Mouse (Mus musculus): Measurements from ENCODE around the gene Frmd5. TPM values are rescaled to one million over a fixed set of nuclear protein-coding genes. Genes with fewer than 3 reads are reported as not detected.

The Frmd5 gene
- polyA plus RNA-seq, 1 experiment = 1.4 TPM

DNA sequence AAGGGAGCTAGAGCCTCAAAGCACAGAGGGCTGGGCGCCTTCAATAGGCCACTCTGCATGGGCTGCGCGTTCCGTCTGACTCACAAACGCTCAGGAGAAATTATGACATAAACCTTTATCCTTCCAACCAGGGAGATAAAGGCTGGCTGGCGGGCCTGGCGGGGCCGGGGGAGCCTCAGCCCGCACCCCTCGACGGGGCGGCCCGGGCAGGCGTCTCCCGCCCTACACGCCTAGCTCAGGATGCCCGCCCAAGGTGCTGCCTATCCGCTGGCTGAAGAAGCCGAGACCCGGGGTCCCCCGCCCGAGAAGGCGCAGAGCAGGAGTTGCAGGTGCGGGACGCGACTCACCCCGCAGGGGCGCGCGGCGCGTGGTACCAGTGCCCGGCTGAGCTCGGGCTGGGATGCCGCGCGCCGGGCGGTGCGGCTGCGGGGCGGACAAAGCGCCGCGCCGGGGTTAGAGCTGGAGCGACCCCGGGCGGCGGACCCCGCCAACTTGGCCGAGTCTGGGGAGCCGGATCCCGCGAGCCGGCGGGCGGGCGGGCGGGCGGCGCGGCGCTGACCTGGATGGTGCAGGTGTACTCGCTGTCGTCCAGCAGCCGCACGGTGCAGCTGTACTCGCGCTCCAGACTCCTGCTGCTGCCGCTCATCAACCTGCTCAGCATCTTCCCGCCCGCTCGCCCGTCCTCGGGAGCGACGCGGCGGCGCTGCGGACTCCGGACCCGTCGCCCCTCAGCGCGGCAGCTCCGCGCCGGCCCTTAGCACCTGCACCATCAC, 530 bp downstream of the Frmd5 start:
- Histone ChIP-seq H3K4me1 (ENCODE audit: control insufficient read depth, insufficient read depth, insufficient read length, low read length) (peaks cover 3% of the 10 kb centered on the region; the same call in 1 of the 2 replicates), H3K27ac (ENCODE audit: insufficient read depth, low read depth, low read length) (no peak overlapping the region), H3K4me3 (ENCODE audit: low read depth, low read length) (peak overlapping the region; percentile 88), H3K27me3 (ENCODE audit: control insufficient read depth, insufficient read depth, low read length) (peaks cover 25% of the 10 kb centered on the region), H3K36me3 (ENCODE audit: control insufficient read depth, insufficient read depth, low read length) (no peaks in the 10 kb centered on the region)
- under 1% methylated on average over 90 of the region's 90 CpGs for WGBS
- no peak for TF ChIP-seq POLR2A (IDR thresholded peaks at IDR 0.05; ENCODE audit: low read depth, low read length)
- TF ChIP-seq CTCF (IDR thresholded peaks at IDR 0.05; ENCODE audit: extremely low read depth, insufficient read length, insufficient replicate concordance, low read depth, low read length) = no peak

DNA sequence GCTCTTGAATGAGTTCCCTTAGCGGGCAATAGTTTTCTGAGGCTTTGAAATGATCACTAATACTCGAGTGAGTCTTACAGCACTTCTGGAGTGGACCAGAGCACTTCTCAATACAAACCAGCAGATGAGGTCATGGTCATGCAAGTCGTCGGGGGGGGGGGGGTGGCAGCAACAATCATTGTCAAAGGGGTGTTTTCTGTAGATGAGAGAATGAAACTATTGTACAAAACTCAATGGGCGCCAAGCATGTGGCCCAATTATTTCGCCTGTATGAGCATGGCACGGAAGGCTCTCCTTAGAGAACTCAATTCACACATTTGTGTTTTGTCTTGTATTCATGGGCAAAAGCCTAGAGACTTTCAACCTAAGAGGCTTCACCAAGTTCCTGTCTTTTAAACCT, 7.8 kb downstream of the Frmd5 start:
- Histone ChIP-seq H3K27ac (ENCODE audit: insufficient read depth, low read depth, low read length) (no peak overlapping the region), H3K36me3 (ENCODE audit: control insufficient read depth, insufficient read depth, low read length) (no peaks in the 10 kb centered on the region), H3K27me3 (ENCODE audit: control insufficient read depth, insufficient read depth, low read length) (no peaks in the 10 kb centered on the region; the same call in 1 of the 2 replicates), H3K4me1 (ENCODE audit: control insufficient read depth, insufficient read depth, insufficient read length, low read length) (no peaks in the 10 kb centered on the region), H3K4me3 (ENCODE audit: low read depth, low read length) (no peak overlapping the region)
- 92% methylated on average over 7 of the region's 7 CpGs for WGBS
- TF ChIP-seq CTCF (IDR thresholded peaks at IDR 0.05; ENCODE audit: extremely low read depth, insufficient read length, insufficient replicate concordance, low read depth, low read length) (no peak), POLR2A (IDR thresholded peaks at IDR 0.05; ENCODE audit: low read depth, low read length) (no peak)

DNA sequence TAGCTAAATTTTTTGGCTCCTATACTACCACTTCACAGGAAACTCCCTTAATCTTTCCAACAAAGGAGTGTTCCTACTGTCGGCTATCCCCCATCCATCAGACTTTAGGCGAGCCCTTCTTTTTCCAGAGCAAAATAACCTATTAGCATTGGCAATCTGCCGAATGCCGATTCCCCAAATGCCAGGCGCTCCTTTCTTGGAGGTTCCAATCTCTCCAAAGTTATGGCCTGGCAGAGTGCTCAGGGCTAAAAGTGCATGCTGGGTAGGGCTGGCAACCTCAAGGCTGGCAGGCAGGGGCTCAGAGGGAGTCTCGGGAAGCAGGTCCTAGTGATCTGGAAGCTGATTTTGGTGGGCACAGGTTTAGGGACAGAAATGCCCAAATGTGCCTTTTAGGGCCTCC, 10.9 kb downstream of the Frmd5 start:
- no peaks in the 10 kb centered on the region for H3K36me3 ChIP-seq (ENCODE audit: control insufficient read depth, insufficient read depth, low read length)
- H3K27ac ChIP-seq (ENCODE audit: insufficient read depth, low read depth, low read length) = no peak overlapping the region
- H3K27me3 ChIP-seq (ENCODE audit: control insufficient read depth, insufficient read depth, low read length) = no peaks in the 10 kb centered on the region
- TF ChIP-seq CTCF (IDR thresholded peaks at IDR 0.05; ENCODE audit: extremely low read depth, insufficient read length, insufficient replicate concordance, low read depth, low read length) = no peak
- TF ChIP-seq POLR2A (IDR thresholded peaks at IDR 0.05; ENCODE audit: low read depth, low read length) = no peak
- no peaks in the 10 kb centered on the region for H3K4me1 ChIP-seq (ENCODE audit: control insufficient read depth, insufficient read depth, insufficient read length, low read length)
- no peak overlapping the region for H3K4me3 ChIP-seq (ENCODE audit: low read depth, low read length)
- 91% methylated on average over 6 of the region's 6 CpGs for WGBS

DNA sequence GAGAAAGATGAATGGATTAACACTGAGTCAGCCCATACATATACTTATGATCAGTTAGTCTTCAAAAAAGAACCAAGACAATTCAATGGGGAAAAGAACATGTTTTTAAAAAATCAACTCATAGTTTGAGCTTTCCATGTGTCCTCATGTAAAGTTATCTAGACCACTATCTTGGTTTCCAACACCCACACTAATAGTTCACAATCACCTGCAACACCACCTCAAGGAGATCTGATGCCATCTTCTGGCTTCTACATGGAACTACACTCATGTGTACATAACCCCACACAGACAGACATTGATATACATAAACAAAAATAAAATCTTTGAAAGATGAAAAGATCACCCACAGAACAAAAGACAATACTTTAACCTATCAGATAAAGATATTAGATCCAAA, 17.1 kb downstream of the Frmd5 start:
- Histone ChIP-seq H3K36me3 (ENCODE audit: control insufficient read depth, insufficient read depth, low read length) (no peaks in the 10 kb centered on the region), H3K27ac (ENCODE audit: insufficient read depth, low read depth, low read length) (no peak overlapping the region), H3K27me3 (ENCODE audit: control insufficient read depth, insufficient read depth, low read length) (no peaks in the 10 kb centered on the region), H3K4me3 (ENCODE audit: low read depth, low read length) (no peak overlapping the region), H3K4me1 (ENCODE audit: control insufficient read depth, insufficient read depth, insufficient read length, low read length) (peaks cover 2% of the 10 kb centered on the region; the same call in 1 of the 2 replicates)
- no peak for TF ChIP-seq CTCF (IDR thresholded peaks at IDR 0.05; ENCODE audit: extremely low read depth, insufficient read length, insufficient replicate concordance, low read depth, low read length)
- TF ChIP-seq POLR2A (IDR thresholded peaks at IDR 0.05; ENCODE audit: low read depth, low read length) = no peak

DNA sequence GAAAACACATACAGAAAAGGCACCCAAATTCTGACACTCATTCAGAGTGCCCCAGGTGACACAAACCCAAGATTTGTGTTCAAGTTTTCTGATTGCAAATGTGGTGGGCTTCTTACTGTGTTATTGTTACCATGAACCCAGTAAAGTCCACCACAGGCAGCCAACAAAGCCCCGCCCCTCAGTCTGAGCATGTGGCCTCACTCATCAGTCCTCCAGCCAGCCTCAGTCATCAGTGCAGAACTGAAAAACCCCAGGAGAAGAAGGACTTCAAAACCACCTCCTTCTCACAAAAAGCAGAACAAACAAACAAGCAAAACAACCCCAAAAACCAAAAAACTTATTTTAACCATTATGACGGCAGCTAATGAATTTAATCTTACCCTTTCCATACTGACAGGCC, 18.5 kb downstream of the Frmd5 start:
- H3K27me3 ChIP-seq (ENCODE audit: control insufficient read depth, insufficient read depth, low read length) = no peaks in the 10 kb centered on the region
- no peaks in the 10 kb centered on the region for H3K36me3 ChIP-seq (ENCODE audit: control insufficient read depth, insufficient read depth, low read length)
- H3K4me3 ChIP-seq (ENCODE audit: low read depth, low read length) = no peak overlapping the region
- WGBS = 69% methylated on average over 2 of the region's 2 CpGs
- TF ChIP-seq CTCF (IDR thresholded peaks at IDR 0.05; ENCODE audit: extremely low read depth, insufficient read length, insufficient replicate concordance, low read depth, low read length) (no peak), POLR2A (IDR thresholded peaks at IDR 0.05; ENCODE audit: low read depth, low read length) (no peak)
- H3K4me1 ChIP-seq (ENCODE audit: control insufficient read depth, insufficient read depth, insufficient read length, low read length) = peaks cover 2% of the 10 kb centered on the region; the same call in 1 of the 2 replicates
- H3K27ac ChIP-seq (ENCODE audit: insufficient read depth, low read depth, low read length) = no peak overlapping the region

DNA sequence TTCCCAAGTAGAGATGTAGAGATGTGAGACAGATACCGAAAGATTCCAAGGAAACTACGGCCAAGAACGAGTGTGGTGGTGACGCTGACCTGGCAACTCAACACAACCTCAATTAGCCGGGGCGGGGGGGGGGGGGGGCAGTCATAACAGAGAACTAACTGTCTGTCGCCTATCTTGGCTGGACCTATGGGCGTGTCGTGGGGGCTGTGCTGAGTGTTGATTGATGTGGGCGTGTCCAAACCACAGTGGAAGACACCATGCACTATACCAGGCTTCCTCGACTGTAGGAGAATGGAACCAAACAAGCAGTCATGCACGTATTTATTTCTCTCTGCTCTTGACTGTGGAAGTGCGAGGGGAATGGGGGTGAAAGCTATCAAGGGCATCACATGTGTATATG, 19.1 kb downstream of the Frmd5 start:
- H3K4me1 ChIP-seq (ENCODE audit: control insufficient read depth, insufficient read depth, insufficient read length, low read length) = peaks cover 2% of the 10 kb centered on the region; the same call in 1 of the 2 replicates
- TF ChIP-seq POLR2A (IDR thresholded peaks at IDR 0.05; ENCODE audit: low read depth, low read length) (no peak), CTCF (IDR thresholded peaks at IDR 0.05; ENCODE audit: extremely low read depth, insufficient read length, insufficient replicate concordance, low read depth, low read length) (no peak)
- no peak overlapping the region for H3K27ac ChIP-seq (ENCODE audit: insufficient read depth, low read depth, low read length)
- H3K36me3 ChIP-seq (ENCODE audit: control insufficient read depth, insufficient read depth, low read length) = no peaks in the 10 kb centered on the region
- H3K4me3 ChIP-seq (ENCODE audit: low read depth, low read length) = no peak overlapping the region
- WGBS = 16% methylated on average over 13 of the region's 13 CpGs
- H3K27me3 ChIP-seq (ENCODE audit: control insufficient read depth, insufficient read depth, low read length) = no peaks in the 10 kb centered on the region

DNA sequence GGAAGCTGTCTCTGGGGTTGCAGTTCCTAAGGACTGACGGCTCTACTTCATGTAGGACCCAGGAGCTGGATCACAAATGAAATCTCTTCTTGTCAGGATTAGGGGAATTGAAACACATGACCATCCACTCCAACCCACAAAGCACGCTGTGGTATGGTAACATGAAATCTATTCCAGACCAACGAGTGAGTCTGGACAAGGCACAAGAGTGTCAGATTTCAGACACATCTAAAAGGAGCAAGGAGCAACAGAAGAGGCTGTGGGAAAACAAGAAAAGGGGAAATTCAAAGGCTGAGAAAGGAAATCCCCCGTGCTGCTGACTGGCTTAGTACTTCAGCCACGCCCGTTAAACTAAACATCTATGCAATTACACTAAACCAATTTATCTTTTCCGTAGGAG, 19.6 kb downstream of the Frmd5 start:
- 11% methylated on average over 7 of the region's 7 CpGs for WGBS
- H3K4me3 ChIP-seq (ENCODE audit: low read depth, low read length) = no peak overlapping the region
- no peaks in the 10 kb centered on the region for H3K36me3 ChIP-seq (ENCODE audit: control insufficient read depth, insufficient read depth, low read length)
- no peak for TF ChIP-seq POLR2A (IDR thresholded peaks at IDR 0.05; ENCODE audit: low read depth, low read length)
- peaks cover 2% of the 10 kb centered on the region; the same call in 1 of the 2 replicates for H3K4me1 ChIP-seq (ENCODE audit: control insufficient read depth, insufficient read depth, insufficient read length, low read length)
- H3K27me3 ChIP-seq (ENCODE audit: control insufficient read depth, insufficient read depth, low read length) = no peaks in the 10 kb centered on the region
- no peak overlapping the region for H3K27ac ChIP-seq (ENCODE audit: insufficient read depth, low read depth, low read length)
